Mouse (Mus musculus) subcutaneous adipose tissue, adult 2 months (tissue): Measurements from ENCODE around the gene Psip1. TPM values are rescaled to one million over a fixed set of nuclear protein-coding genes. Genes with fewer than 3 reads are reported as not detected.

Experiments used
- polyA plus RNA-seq: library from polyadenylated mRNA; depleted of rRNA; stranded (reverse); fragments of >200 nt; gene quantifications from 2 replicates; pipeline ENCODE4 v1.2.3, GENCODE M21; 2012; ENCODE audit warnings: low replicate concordance; rRNA removed

Gene Psip1
- polyA plus RNA-seq: 8.5 and 27.0 TPM in 2 replicates

DNA sequence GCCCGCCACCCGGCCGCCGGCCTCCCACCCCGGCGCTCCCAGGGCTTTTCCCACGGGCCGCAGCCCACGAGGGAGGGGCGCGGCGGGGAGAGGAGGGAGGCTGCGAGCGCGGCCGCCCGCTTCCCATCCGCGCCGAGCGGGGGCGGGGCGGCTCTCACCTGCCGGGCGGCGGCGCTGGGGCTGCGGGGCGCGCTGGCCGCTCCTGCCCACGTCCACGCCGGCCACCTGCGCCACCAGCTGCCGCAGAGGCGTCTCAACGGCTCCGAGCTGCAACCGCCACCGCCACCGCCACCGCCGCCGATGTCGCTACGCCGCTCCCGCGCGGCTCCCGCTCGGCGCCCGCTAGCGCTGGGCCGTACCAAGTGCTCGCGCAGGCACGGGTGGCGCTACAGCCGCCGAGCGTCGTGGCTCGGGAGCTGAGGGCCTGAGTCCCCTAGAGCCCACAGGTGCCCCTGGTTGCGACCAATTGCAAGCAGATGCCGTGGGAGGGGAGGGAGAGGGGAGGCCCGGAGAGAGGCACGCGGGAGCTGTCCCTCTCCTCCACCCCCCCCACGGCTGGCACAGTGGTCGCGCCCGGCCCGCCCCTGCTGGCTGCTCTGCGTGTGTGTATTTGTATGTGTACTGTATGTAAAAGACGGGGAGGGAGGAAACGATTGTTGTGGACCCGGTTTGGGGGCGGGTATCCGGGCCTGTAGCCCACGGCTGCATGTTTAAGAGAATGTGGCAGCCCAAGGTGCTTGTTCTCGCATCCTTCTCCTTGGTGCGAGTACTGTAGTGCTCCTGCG, at the start of gene Psip1:
Gene Psip1, minus strand, starts transcription at position 343 of the 785 bp plus-strand sequence.

GRCm38 (mm10) chr4:83524843-83525689, 38.8 kb upstream of the Psip1 start, which contains the start of gene Ccdc171:
TSS of gene Ccdc171 (plus strand) at chr4:83525545.

GRCm38 (mm10) chr4:83417160-83417819, 69.0 kb downstream of the Psip1 start, which contains the start of gene Snapc3:
TSS of gene Snapc3 (plus strand) at chr4:83417724.

Other genes with a start within 250 kb of the Psip1 start
- gene Ttc39b, start 162.2 kb downstream of the Psip1 start, polyA plus RNA-seq: 3.4 and 3.9 TPM in 2 replicates
- 16.8 and 17.8 TPM in 2 replicates for gene Snapc3, start 68.7 kb downstream of the Psip1 start, polyA plus RNA-seq
- gene Ccdc171, start 39.1 kb upstream of the Psip1 start, polyA plus RNA-seq: 0.50 and 2.3 TPM in 2 replicates